Mouse (Mus musculus) stomach, embryonic 15.5 days (tissue): ENCODE data around the gene Irgq. TPM values are rescaled to one million over a fixed set of nuclear protein-coding genes. Genes with fewer than 3 reads are reported as not detected.

Experiments used
- ATAC-seq: fragments of 200-750 bp; cut with Nextera tagmentation; 2 replicates; pipeline ENCODE4 v1.8.0; 2017; ENCODE audit warnings: low read depth, moderate number of reproducible peaks, moderate TSS enrichment; ENCODE audit not compliant: insufficient read depth, low FRiP score
- H3K27ac ChIP-seq: fragments of 300-500 bp; sonication (generic); 2 replicates; pipeline ENCODE4 v1.5.1; 2015; ENCODE audit warnings: mild to moderate bottlenecking, inconsistent platforms
- H3K27me3 ChIP-seq: fragments of 300-500 bp; sonication (generic); replicated peaks from 2 replicates; pipeline ENCODE4 v1.6.1; 2015; ENCODE audit warnings: inconsistent platforms
- H3K36me3 ChIP-seq: fragments of 300-500 bp; sonication (generic); 2 replicates; pipeline ENCODE4 v1.6.1; 2015; ENCODE audit warnings: inconsistent platforms
- H3K4me1 ChIP-seq: fragments of 300-500 bp; sonication (generic); 2 replicates; pipeline ENCODE4 v1.6.1; 2015; ENCODE audit warnings: inconsistent platforms
- H3K4me2 ChIP-seq: fragments of 300-500 bp; sonication (generic); 2 replicates; pipeline ENCODE4 v1.6.1; 2015; ENCODE audit warnings: mild to moderate bottlenecking, inconsistent platforms
- H3K4me3 ChIP-seq: fragments of 300-500 bp; sonication (generic); replicated peaks from 2 replicates; pipeline ENCODE4 v1.5.1; 2015; ENCODE audit warnings: inconsistent platforms
- H3K9ac ChIP-seq: fragments of 300-500 bp; sonication (generic); 2 replicates; pipeline ENCODE4 v1.6.1; 2015; ENCODE audit warnings: inconsistent platforms
- H3K9me3 ChIP-seq: fragments of 300-500 bp; sonication (generic); 2 replicates; pipeline ENCODE4 v1.6.1; 2016; ENCODE audit warnings: inconsistent platforms
- whole genome bisulfite sequencing: fragments of 180-500 bp; shearing (Covaris S2); methylation state at CpG from one replicate; pipeline ENCODE4 v1.1.7; 2015; 5-methylcytosine and 5-hydroxymethylcytosine counted together
- polyA plus RNA-seq: library from polyadenylated mRNA; unstranded; fragments of >200 nt; fragmentation: Nextera tagmentation; extraction: Ambion mirVana; gene quantifications from 2 replicates; pipeline ENCODE4 v1.2.1, GENCODE M21; 2015

The Irgq gene
- polyA plus RNA-seq, 1 experiment from 2014 or later = 7.6 TPM

GRCm38 (mm10) chr7:24555786-24556185 lies 25.3 kb downstream of the Irgq start:
- Histone ChIP-seq H3K9me3 (no peaks in the 10 kb centered on the region), H3K4me2 (no peak overlapping the region), H3K27me3 (no peaks in the 10 kb centered on the region), H3K36me3 (peaks cover 29% of the 10 kb centered on the region), H3K27ac (no peak overlapping the region), H3K4me3 (no peak overlapping the region), H3K4me1 (no peaks in the 10 kb centered on the region), H3K9ac (no peak overlapping the region)
- ATAC-seq = no peak
- 92% methylated on average over 10 of the region's 10 CpGs for WGBS

DNA sequence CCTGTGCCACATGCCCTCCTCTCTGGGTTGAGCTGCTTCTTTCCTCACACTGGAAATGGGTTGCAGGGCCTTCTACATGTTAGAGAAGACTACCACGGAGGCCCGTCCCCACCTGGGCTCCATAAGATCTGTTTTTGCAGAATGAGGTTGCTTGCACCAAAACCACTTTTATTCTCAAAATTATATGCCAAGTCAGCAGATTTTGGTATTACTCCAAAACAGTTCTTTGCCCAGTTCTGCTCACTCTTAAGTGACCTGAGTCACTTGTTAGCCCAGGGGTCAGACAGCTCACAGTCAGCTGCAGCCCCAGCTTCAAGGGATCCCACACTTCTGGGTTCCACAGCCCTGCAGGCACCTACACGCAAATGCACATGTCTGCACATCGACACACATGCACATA lies 31.0 kb downstream of the Irgq start:
- Histone ChIP-seq H3K4me2 (no peak overlapping the region), H3K4me3 (no peak overlapping the region), H3K27ac (0 out of 2 replicates have a peak overlapping the region, but pooled peaks have one; percentile 9), H3K27me3 (no peaks in the 10 kb centered on the region), H3K4me1 (no peaks in the 10 kb centered on the region), H3K9me3 (no peaks in the 10 kb centered on the region), H3K9ac (no peak overlapping the region), H3K36me3 (peaks cover 23% of the 10 kb centered on the region)
- 83% methylated on average over 4 of the region's 4 CpGs for WGBS
- no peak for ATAC-seq

GRCm38 (mm10) chr7:24563191-24563836 lies 32.8 kb downstream of the Irgq start:
- H3K9ac ChIP-seq = no peak overlapping the region
- H3K27me3 ChIP-seq = no peaks in the 10 kb centered on the region
- no peaks in the 10 kb centered on the region for H3K4me1 ChIP-seq
- 90% methylated on average over 8 of the region's 8 CpGs for WGBS
- H3K27ac ChIP-seq = no peak overlapping the region
- H3K4me3 ChIP-seq = no peak overlapping the region
- no peaks in the 10 kb centered on the region for H3K9me3 ChIP-seq
- peaks cover 38% of the 10 kb centered on the region for H3K36me3 ChIP-seq
- ATAC-seq = no peak
- H3K4me2 ChIP-seq = no peak overlapping the region

- no peak overlapping the region for H3K9ac ChIP-seq
- no peaks in the 10 kb centered on the region for H3K9me3 ChIP-seq
- no peak overlapping the region for H3K27ac ChIP-seq
- WGBS = 88% methylated on average over 4 of the region's 4 CpGs
- no peak overlapping the region for H3K4me2 ChIP-seq
- ATAC-seq = no peak
- no peaks in the 10 kb centered on the region for H3K4me1 ChIP-seq
- peaks cover 43% of the 10 kb centered on the region for H3K36me3 ChIP-seq
- no peak overlapping the region for H3K4me3 ChIP-seq
- no peaks in the 10 kb centered on the region for H3K27me3 ChIP-seq
These were observed 33.3 kb downstream of the Irgq start for GRCm38 (mm10) chr7:24563837-24564206.

DNA sequence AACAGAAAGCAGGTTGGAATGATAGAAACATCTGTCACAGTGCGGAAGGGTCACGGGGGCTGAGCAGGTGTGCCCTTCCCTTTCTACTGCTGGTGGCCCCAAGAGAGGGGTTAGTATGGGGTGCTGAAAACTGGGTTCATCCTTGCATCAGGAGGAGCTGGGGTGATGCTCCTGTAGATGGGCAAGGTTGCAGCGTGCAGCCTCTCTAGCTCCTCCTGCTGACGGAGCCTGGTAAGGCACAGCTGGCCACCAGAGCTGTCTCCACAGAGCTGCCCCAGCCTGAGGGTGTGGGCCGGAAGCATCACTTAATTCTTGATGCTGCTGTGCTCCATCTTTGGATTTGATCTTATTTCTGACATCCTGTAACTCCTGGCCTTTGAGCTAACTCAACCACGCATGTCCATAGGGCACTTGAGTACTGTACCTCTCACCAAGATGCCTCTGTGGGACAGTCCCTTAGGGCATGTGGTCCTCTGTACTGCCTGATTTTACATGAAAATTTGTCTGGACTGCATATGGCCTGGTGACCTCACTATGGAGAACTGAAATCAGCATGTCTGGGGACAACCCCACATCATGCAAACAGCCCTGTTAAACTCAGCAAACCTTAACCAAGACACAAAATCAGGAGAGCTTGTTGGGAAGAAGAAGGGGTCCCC lies 34.2 kb downstream of the Irgq start:
- no peaks in the 10 kb centered on the region for H3K27me3 ChIP-seq
- no peak overlapping the region for H3K4me3 ChIP-seq
- H3K36me3 ChIP-seq = peaks cover 38% of the 10 kb centered on the region
- H3K4me1 ChIP-seq = no peaks in the 10 kb centered on the region
- 59% methylated on average over 6 of the region's 6 CpGs for WGBS
- no peaks in the 10 kb centered on the region for H3K9me3 ChIP-seq
- no peak overlapping the region for H3K9ac ChIP-seq
- no peak overlapping the region for H3K27ac ChIP-seq
- no peak overlapping the region for H3K4me2 ChIP-seq
- no peak for ATAC-seq

DNA sequence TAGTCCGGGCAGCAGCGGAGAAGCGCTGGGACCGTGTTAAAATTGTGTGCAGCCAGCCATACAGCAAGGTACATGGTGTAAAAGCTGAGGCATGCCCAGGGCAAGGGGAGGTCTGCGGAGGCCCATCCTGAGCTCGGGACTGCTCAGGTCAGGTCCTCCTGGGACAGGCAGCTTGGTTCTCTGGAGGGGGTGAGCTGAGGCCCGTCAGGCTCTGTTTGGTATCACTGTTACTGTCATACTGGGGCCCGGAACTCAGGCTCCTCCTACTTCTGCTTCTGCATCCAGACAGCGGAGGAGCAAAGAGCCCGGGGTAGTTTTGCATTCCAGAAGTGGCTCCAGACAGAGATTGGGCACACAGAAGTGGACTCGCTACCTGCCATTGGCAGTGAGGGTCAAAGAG lies 35.1 kb downstream of the Irgq start:
- 88% methylated on average over 11 of the region's 11 CpGs for WGBS
- H3K9ac ChIP-seq = no peak overlapping the region
- H3K9me3 ChIP-seq = no peaks in the 10 kb centered on the region
- H3K4me2 ChIP-seq = no peak overlapping the region
- ATAC-seq = no peak
- peaks cover 38% of the 10 kb centered on the region for H3K36me3 ChIP-seq
- no peak overlapping the region for H3K27ac ChIP-seq
- H3K4me3 ChIP-seq = no peak overlapping the region
- no peaks in the 10 kb centered on the region for H3K4me1 ChIP-seq
- no peaks in the 10 kb centered on the region for H3K27me3 ChIP-seq

- Histone ChIP-seq H3K36me3 (peaks cover 37% of the 10 kb centered on the region), H3K27me3 (no peaks in the 10 kb centered on the region), H3K4me3 (no peak overlapping the region), H3K9ac (no peak overlapping the region), H3K27ac (no peak overlapping the region), H3K4me1 (no peaks in the 10 kb centered on the region), H3K9me3 (no peaks in the 10 kb centered on the region), H3K4me2 (no peak overlapping the region)
- 93% methylated on average over 9 of the region's 9 CpGs for WGBS
- ATAC-seq = no peak
These were observed 35.7 kb downstream of the Irgq start for GRCm38 (mm10) chr7:24566206-24566605.

GRCm38 (mm10) chr7:24568512-24568911 lies 38.0 kb downstream of the Irgq start:
- Histone ChIP-seq H3K4me3 (no peak overlapping the region), H3K27me3 (no peaks in the 10 kb centered on the region), H3K4me2 (no peak overlapping the region), H3K9ac (no peak overlapping the region), H3K27ac (no peak overlapping the region), H3K36me3 (peaks cover 32% of the 10 kb centered on the region), H3K4me1 (no peaks in the 10 kb centered on the region), H3K9me3 (no peaks in the 10 kb centered on the region)
- WGBS = 90% methylated on average over 4 of the region's 4 CpGs
- no peak for ATAC-seq

- Histone ChIP-seq H3K4me2 (no peak overlapping the region), H3K36me3 (peaks cover 32% of the 10 kb centered on the region), H3K4me1 (no peaks in the 10 kb centered on the region), H3K4me3 (no peak overlapping the region), H3K27ac (no peak overlapping the region), H3K9ac (no peak overlapping the region), H3K27me3 (no peaks in the 10 kb centered on the region), H3K9me3 (no peaks in the 10 kb centered on the region)
- no peak for ATAC-seq
- 75% methylated on average over 4 of the region's 4 CpGs for WGBS
These were observed 40.6 kb downstream of the Irgq start for GRCm38 (mm10) chr7:24571071-24571470.

GRCm38 (mm10) chr7:24572455-24572854 lies 42.0 kb downstream of the Irgq start:
- Histone ChIP-seq H3K9me3 (no peaks in the 10 kb centered on the region), H3K4me3 (no peak overlapping the region), H3K36me3 (peaks cover 19% of the 10 kb centered on the region), H3K4me1 (no peaks in the 10 kb centered on the region), H3K27ac (no peak overlapping the region), H3K9ac (no peak overlapping the region), H3K27me3 (no peaks in the 10 kb centered on the region), H3K4me2 (no peak overlapping the region)
- ATAC-seq = no peak
- WGBS = 60% methylated on average over 5 of the region's 5 CpGs

- H3K4me2 ChIP-seq = no peak overlapping the region
- H3K9me3 ChIP-seq = no peaks in the 10 kb centered on the region
- H3K4me1 ChIP-seq = no peaks in the 10 kb centered on the region
- no peak overlapping the region for H3K4me3 ChIP-seq
- no peaks in the 10 kb centered on the region for H3K27me3 ChIP-seq
- 62% methylated on average over 12 of the region's 12 CpGs for WGBS
- H3K27ac ChIP-seq = no peak overlapping the region
- ATAC-seq = peak; percentile 33; the same call in 1 of the 2 replicates
- H3K36me3 ChIP-seq = peaks cover 5% of the 10 kb centered on the region
- H3K9ac ChIP-seq = no peak overlapping the region
These were observed 43.8 kb downstream of the Irgq start for GRCm38 (mm10) chr7:24574224-24574796.

DNA sequence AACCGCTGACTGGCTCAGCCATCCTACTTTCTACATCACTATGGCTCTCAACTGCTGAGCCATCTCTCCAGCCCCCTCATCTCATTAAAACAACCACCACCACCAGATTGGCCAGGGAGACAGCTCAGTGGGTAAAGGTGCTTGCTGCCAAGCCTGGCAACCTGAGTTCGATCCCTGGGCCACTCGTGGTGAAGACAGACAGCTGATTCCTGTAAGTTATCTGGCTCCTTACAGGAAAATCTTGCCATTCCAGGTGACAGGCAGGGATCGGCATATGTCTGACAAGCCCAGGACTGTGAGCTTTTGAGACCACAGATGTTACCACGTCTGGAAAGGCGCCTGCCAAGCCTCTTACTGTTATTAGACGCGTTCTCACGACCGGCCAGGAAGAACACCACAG lies 47.3 kb downstream of the Irgq start:
- WGBS = 89% methylated on average over 10 of the region's 10 CpGs
- H3K27me3 ChIP-seq = no peaks in the 10 kb centered on the region
- no peak overlapping the region for H3K9ac ChIP-seq
- no peaks in the 10 kb centered on the region; the same call in 1 of the 2 replicates for H3K36me3 ChIP-seq
- no peaks in the 10 kb centered on the region for H3K9me3 ChIP-seq
- no peaks in the 10 kb centered on the region for H3K4me1 ChIP-seq
- H3K27ac ChIP-seq = no peak overlapping the region
- no peak overlapping the region for H3K4me3 ChIP-seq
- ATAC-seq = no peak
- no peak overlapping the region for H3K4me2 ChIP-seq
